ENCODE assay signal across 8 mouse cellular contexts in the genomic region with DNA sequence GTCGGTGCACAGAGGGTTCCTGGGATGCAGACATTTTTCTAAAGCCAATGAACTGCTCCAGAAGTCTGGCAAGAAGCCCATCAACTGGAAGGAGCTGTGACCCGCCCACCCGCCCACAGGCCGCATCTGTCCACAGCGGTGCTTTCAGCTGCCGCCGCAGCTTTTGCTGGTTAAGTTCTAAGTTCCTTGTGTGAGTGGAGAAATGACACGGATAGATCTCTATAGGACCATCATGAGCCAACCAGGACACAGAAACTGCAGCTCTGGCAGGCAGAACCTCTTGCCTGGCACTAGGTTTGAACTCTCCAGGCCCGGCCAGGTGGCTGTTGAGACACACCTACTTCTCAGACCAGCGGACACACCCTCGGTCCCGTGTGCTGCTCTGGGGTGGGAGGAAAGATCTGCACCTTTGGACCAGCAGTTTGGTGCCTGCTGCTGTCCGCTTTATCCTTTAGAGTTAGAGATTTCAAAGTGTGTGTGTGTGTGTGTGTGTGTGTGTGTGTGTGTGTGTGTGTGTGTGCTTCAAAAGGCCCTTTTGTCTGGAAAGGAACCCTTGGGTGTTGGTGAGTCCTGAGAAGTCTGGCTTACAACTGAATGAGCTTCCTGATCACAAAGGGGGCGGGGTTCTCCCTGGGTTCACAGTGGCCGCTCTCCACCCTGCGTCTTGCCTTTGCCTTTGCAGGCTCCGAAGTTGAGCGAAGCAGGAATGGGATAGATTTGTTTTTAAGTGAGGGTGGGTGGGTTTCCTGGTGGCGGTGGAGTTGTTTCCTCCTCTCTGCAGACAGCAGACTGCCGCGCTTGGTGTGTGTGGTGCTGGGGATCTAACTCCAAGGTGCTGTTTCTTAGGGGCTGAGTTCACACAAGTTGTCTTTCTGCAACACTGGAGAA. TPM values are rescaled to one million over a fixed set of nuclear protein-coding genes. Genes with fewer than 3 reads are reported as not detected.
DNase-seq lines count a peak whose midpoint lies in the region; ATAC-seq and TF ChIP-seq lines count a peak whose summit lies in the region.

No protein-coding gene starts in this region.

- no peak overlapping the region for H3K27ac ChIP-seq in forebrain, embryonic 11.5 days (ENCODE audit: low read depth, low read length)
- no peak overlapping the region for H3K27ac ChIP-seq in forebrain, embryonic 10.5 days
- peak overlapping the region; percentile 80 for H3K27ac ChIP-seq in forebrain, embryonic 15.5 days (replicated peaks)
- peak overlapping the region; percentile 80 for H3K27ac ChIP-seq in intestine, embryonic 15.5 days
- H3K27ac ChIP-seq in midbrain, embryonic 13.5 days, result peak overlapping the region; percentile 78
- no peak overlapping the region for H3K27ac ChIP-seq in thymus, adult 2 months (ENCODE audit: control insufficient read depth, insufficient read depth, low read length)

- no peaks in the 10 kb centered on the region for H3K27me3 ChIP-seq in forebrain, embryonic 11.5 days (ENCODE audit: control insufficient read depth, insufficient read depth, low read length)
- H3K27me3 ChIP-seq in forebrain, embryonic 10.5 days (ENCODE audit: poor library complexity, severe bottlenecking), result no peaks in the 10 kb centered on the region
- no peaks in the 10 kb centered on the region for H3K27me3 ChIP-seq in forebrain, embryonic 15.5 days
- no peaks in the 10 kb centered on the region for H3K27me3 ChIP-seq in intestine, embryonic 15.5 days (replicated peaks)
- no peaks in the 10 kb centered on the region for H3K27me3 ChIP-seq in midbrain, embryonic 13.5 days
- H3K27me3 ChIP-seq in thymus, adult 2 months (ENCODE audit: control insufficient read depth, insufficient read depth, low read length), result no peaks in the 10 kb centered on the region

- no peaks in the 10 kb centered on the region; the same call in 1 of the 2 replicates for H3K4me1 ChIP-seq in forebrain, embryonic 11.5 days (replicated peaks; ENCODE audit: control insufficient read depth, insufficient read depth, low read length)
- H3K4me1 ChIP-seq in forebrain, embryonic 10.5 days, result peaks cover 20% of the 10 kb centered on the region
- H3K4me1 ChIP-seq in forebrain, embryonic 15.5 days, result peaks cover 23% of the 10 kb centered on the region
- peaks cover 39% of the 10 kb centered on the region for H3K4me1 ChIP-seq in intestine, embryonic 15.5 days (replicated peaks)
- peaks cover 29% of the 10 kb centered on the region for H3K4me1 ChIP-seq in midbrain, embryonic 13.5 days (replicated peaks)
- H3K4me1 ChIP-seq in thymus, adult 2 months (replicated peaks; ENCODE audit: control insufficient read depth, insufficient read depth, low read length), result peaks cover 7% of the 10 kb centered on the region; the same call in 1 of the 2 replicates

- H3K9me3 ChIP-seq in forebrain, embryonic 11.5 days (ENCODE audit: control insufficient read depth, low read length), result no peaks in the 10 kb centered on the region
- no peaks in the 10 kb centered on the region for H3K9me3 ChIP-seq in forebrain, embryonic 10.5 days
- H3K9me3 ChIP-seq in forebrain, embryonic 15.5 days, result no peaks in the 10 kb centered on the region
- no peaks in the 10 kb centered on the region for H3K9me3 ChIP-seq in intestine, embryonic 15.5 days
- H3K9me3 ChIP-seq in midbrain, embryonic 13.5 days, result no peaks in the 10 kb centered on the region

- 83% methylated on average over 21 of the region's 21 CpGs for WGBS in forebrain, embryonic 11.5 days
- WGBS in forebrain, embryonic 10.5 days, result 86% methylated on average over 21 of the region's 21 CpGs
- 57% methylated on average over 21 of the region's 21 CpGs for WGBS in forebrain, embryonic 15.5 days
- 53% methylated on average over 21 of the region's 21 CpGs for WGBS in intestine, embryonic 15.5 days
- 67% methylated on average over 21 of the region's 21 CpGs for WGBS in midbrain, embryonic 13.5 days
- WGBS in thymus, adult 2 months, result 91% methylated on average over 21 of the region's 21 CpGs

- no peak for TF ChIP-seq CTCF in thymus, adult 2 months (IDR thresholded peaks at IDR 0.05; ENCODE audit: borderline replicate concordance, control insufficient read depth, extremely low read depth, insufficient read depth, low read length, poor library complexity)

- no peak overlapping the region for H3K4me3 ChIP-seq in forebrain, embryonic 11.5 days (ENCODE audit: low read depth, low read length)
- H3K4me3 ChIP-seq in forebrain, embryonic 10.5 days, result no peak overlapping the region
- no peak overlapping the region for H3K4me3 ChIP-seq in forebrain, embryonic 15.5 days
- no peak overlapping the region for H3K4me3 ChIP-seq in intestine, embryonic 15.5 days (replicated peaks)
- H3K4me3 ChIP-seq in midbrain, embryonic 13.5 days (replicated peaks), result no peak overlapping the region
- H3K4me3 ChIP-seq in thymus, adult 2 months (ENCODE audit: control insufficient read depth, insufficient read depth, low read length), result no peak overlapping the region

- TF ChIP-seq POLR2A in thymus, adult 2 months (IDR thresholded peaks at IDR 0.05; ENCODE audit: control insufficient read depth, extremely low read depth, insufficient read depth, low read length, poor library complexity), result no peak

- peak overlapping the region; percentile 8; the same call in 1 of the 2 replicates for H3K9ac ChIP-seq in forebrain, embryonic 11.5 days (ENCODE audit: low read length)
- H3K9ac ChIP-seq in forebrain, embryonic 15.5 days (replicated peaks), result no peak overlapping the region
- no peak overlapping the region for H3K9ac ChIP-seq in intestine, embryonic 15.5 days
- H3K9ac ChIP-seq in midbrain, embryonic 13.5 days (replicated peaks), result no peak overlapping the region

- no peak for ATAC-seq in forebrain, embryonic 11.5 days (replicated peaks; ENCODE audit: low FRiP score)
- ATAC-seq in forebrain, embryonic 15.5 days (replicated peaks), result peak; percentile 57; the same call in 1 of the 2 replicates
- peak; percentile 81 for ATAC-seq in intestine, embryonic 15.5 days
- ATAC-seq in midbrain, embryonic 13.5 days, result peak; percentile 55

- DNase-seq in forebrain, embryonic 11.5 days (ENCODE audit: low spot score), result no peak
- no peak for DNase-seq in forebrain, embryonic 10.5 days (ENCODE audit: extremely low spot score, low spot score)
- no peak for DNase-seq in cerebellum, postnatal 4 days (ENCODE audit: low spot score in 2 of 2)
- DNase-seq in urinary bladder, postnatal 25 days (ENCODE audit: low spot score), result no peak
- DNase-seq in thymus, adult 2 months, result no peak

- no peak overlapping the region for H3K4me2 ChIP-seq in forebrain, embryonic 11.5 days (ENCODE audit: low read depth, low read length, severe bottlenecking)
- H3K4me2 ChIP-seq in forebrain, embryonic 15.5 days (replicated peaks), result peak overlapping the region; percentile 12; the same call in 1 of the 2 replicates
- 0 out of 2 replicates have a peak overlapping the region, but pooled peaks have one; percentile 1 for H3K4me2 ChIP-seq in intestine, embryonic 15.5 days (replicated peaks)
- peak overlapping the region; percentile 17; the same call in 1 of the 2 replicates for H3K4me2 ChIP-seq in midbrain, embryonic 13.5 days (replicated peaks)

- no peaks in the 10 kb centered on the region for H3K36me3 ChIP-seq in forebrain, embryonic 11.5 days (ENCODE audit: control insufficient read depth, insufficient read depth, low read length)
- peaks cover 77% of the 10 kb centered on the region for H3K36me3 ChIP-seq in forebrain, embryonic 10.5 days (replicated peaks)
- H3K36me3 ChIP-seq in forebrain, embryonic 15.5 days, result no peaks in the 10 kb centered on the region
- peaks cover 8% of the 10 kb centered on the region; the same call in 1 of the 2 replicates for H3K36me3 ChIP-seq in intestine, embryonic 15.5 days
- H3K36me3 ChIP-seq in midbrain, embryonic 13.5 days, result no peaks in the 10 kb centered on the region
- H3K36me3 ChIP-seq in thymus, adult 2 months (ENCODE audit: control insufficient read depth, insufficient read depth, low read length), result no peaks in the 10 kb centered on the region

RNA-seq across cellular contexts. Expression of a gene that starts 7.8 kb away (rescaled TPM):
- polyA plus RNA-seq in forebrain, embryonic 11.5 days (2014; fragmentation: Nextera tagmentation; extraction: Ambion mirVana), result 1.3 and 1.9 TPM in 2 replicates
- polyA plus RNA-seq in forebrain, embryonic 10.5 days (2016; fragmentation: Nextera tagmentation; extraction: Ambion mirVana), result 2.5 TPM in 2 replicates
- 1.6 and 3.0 TPM in 2 replicates for polyA plus RNA-seq in forebrain, embryonic 15.5 days (2015; fragmentation: Nextera tagmentation; extraction: Ambion mirVana)
- 1.4 and 1.7 TPM in 2 replicates for polyA plus RNA-seq in intestine, embryonic 15.5 days (2015; fragmentation: Nextera tagmentation; extraction: Ambion mirVana)
- polyA plus RNA-seq in midbrain, embryonic 13.5 days (2015; fragmentation: Nextera tagmentation; extraction: Ambion mirVana), result 2.4 and 2.9 TPM in 2 replicates
- 20.1 and 24.4 TPM in 2 replicates for polyA plus RNA-seq in thymus, adult 2 months (2012; rRNA removed)

RNA-seq across cellular contexts. Expression of a gene that starts 8.3 kb away (rescaled TPM):
- 49.4 and 50.6 TPM in 2 replicates for polyA plus RNA-seq in forebrain, embryonic 11.5 days (2014; fragmentation: Nextera tagmentation; extraction: Ambion mirVana)
- 88.2 and 88.6 TPM in 2 replicates for polyA plus RNA-seq in forebrain, embryonic 10.5 days (2016; fragmentation: Nextera tagmentation; extraction: Ambion mirVana)
- 22.7 and 25.8 TPM in 2 replicates for polyA plus RNA-seq in forebrain, embryonic 15.5 days (2015; fragmentation: Nextera tagmentation; extraction: Ambion mirVana)
- 45.0 and 45.1 TPM in 2 replicates for polyA plus RNA-seq in intestine, embryonic 15.5 days (2015; fragmentation: Nextera tagmentation; extraction: Ambion mirVana)
- polyA plus RNA-seq in midbrain, embryonic 13.5 days (2015; fragmentation: Nextera tagmentation; extraction: Ambion mirVana), result 14.8 and 17.4 TPM in 2 replicates
- 21.7 and 28.9 TPM in 2 replicates for polyA plus RNA-seq in thymus, adult 2 months (2012; rRNA removed)

RNA-seq across cellular contexts. Expression of a gene that starts 10.5 kb away (rescaled TPM):
- polyA plus RNA-seq in forebrain, embryonic 11.5 days (2014; fragmentation: Nextera tagmentation; extraction: Ambion mirVana), result 12.6 and 12.9 TPM in 2 replicates
- 12.8 and 13.6 TPM in 2 replicates for polyA plus RNA-seq in forebrain, embryonic 10.5 days (2016; fragmentation: Nextera tagmentation; extraction: Ambion mirVana)
- polyA plus RNA-seq in forebrain, embryonic 15.5 days (2015; fragmentation: Nextera tagmentation; extraction: Ambion mirVana), result 6.2 and 7.3 TPM in 2 replicates
- 11.6 and 12.0 TPM in 2 replicates for polyA plus RNA-seq in intestine, embryonic 15.5 days (2015; fragmentation: Nextera tagmentation; extraction: Ambion mirVana)
- 5.8 and 6.0 TPM in 2 replicates for polyA plus RNA-seq in midbrain, embryonic 13.5 days (2015; fragmentation: Nextera tagmentation; extraction: Ambion mirVana)
- 10.5 and 14.5 TPM in 2 replicates for polyA plus RNA-seq in thymus, adult 2 months (2012; rRNA removed)

RNA-seq across cellular contexts. Expression of a gene that starts 47.2 kb away (rescaled TPM):
- 17.6 and 19.4 TPM in 2 replicates for polyA plus RNA-seq in forebrain, embryonic 11.5 days (2014; fragmentation: Nextera tagmentation; extraction: Ambion mirVana)
- 3.2 and 5.4 TPM in 2 replicates for polyA plus RNA-seq in forebrain, embryonic 10.5 days (2016; fragmentation: Nextera tagmentation; extraction: Ambion mirVana)
- 81.8 and 87.2 TPM in 2 replicates for polyA plus RNA-seq in forebrain, embryonic 15.5 days (2015; fragmentation: Nextera tagmentation; extraction: Ambion mirVana)
- 2.1 and 2.5 TPM in 2 replicates for polyA plus RNA-seq in intestine, embryonic 15.5 days (2015; fragmentation: Nextera tagmentation; extraction: Ambion mirVana)
- polyA plus RNA-seq in midbrain, embryonic 13.5 days (2015; fragmentation: Nextera tagmentation; extraction: Ambion mirVana), result 79.3 and 82.7 TPM in 2 replicates
- polyA plus RNA-seq in thymus, adult 2 months (2012; rRNA removed), result 0.05 TPM in 1 of 2 replicates, not detected in the other

Comparison
In these comparisons a context has a peak if more than half of its experiments do, and no peak if none do; other contexts are left out.
1. H3K27ac ChIP-seq: peak in forebrain, embryonic 15.5 days (single experiment), intestine, embryonic 15.5 days (single experiment) and midbrain, embryonic 13.5 days (single experiment); none in forebrain, embryonic 11.5 days (single experiment), forebrain, embryonic 10.5 days (single experiment) and thymus, adult 2 months (single experiment).